Mouse (Mus musculus) embryonic facial prominence, embryonic 13.5 days (tissue): ENCODE measurements around the gene Katnb1. TPM values are rescaled to one million over a fixed set of nuclear protein-coding genes. Genes with fewer than 3 reads are reported as not detected.

Experiments
- ATAC-seq: fragments of 200-750 bp; cut with Nextera tagmentation; 2 replicates; pipeline ENCODE4 v1.8.0; 2017; ENCODE audit warnings: low read depth; ENCODE audit not compliant: insufficient number of reproducible peaks, insufficient read depth, low FRiP score, low TSS enrichment
- H3K27ac ChIP-seq: fragments of 300-500 bp; sonication (generic); 2 replicates; pipeline ENCODE4 v1.5.1; 2015; ENCODE audit warnings: moderate library complexity, mild to moderate bottlenecking, inconsistent platforms
- H3K27me3 ChIP-seq: fragments of 300-500 bp; sonication (generic); 2 replicates; pipeline ENCODE4 v1.6.1; 2015; ENCODE audit warnings: mild to moderate bottlenecking, inconsistent platforms
- H3K36me3 ChIP-seq: fragments of 300-500 bp; sonication (generic); 2 replicates; pipeline ENCODE4 v1.6.1; 2015; ENCODE audit warnings: mild to moderate bottlenecking, inconsistent platforms
- H3K4me1 ChIP-seq: fragments of 300-500 bp; sonication (generic); 2 replicates; pipeline ENCODE4 v1.6.1; 2015; ENCODE audit warnings: inconsistent platforms
- H3K4me2 ChIP-seq: fragments of 300-500 bp; sonication (generic); 2 replicates; pipeline ENCODE4 v1.6.1; 2015; ENCODE audit warnings: moderate library complexity, mild to moderate bottlenecking, inconsistent platforms
- H3K4me3 ChIP-seq: fragments of 300-500 bp; sonication (generic); 2 replicates; pipeline ENCODE4 v1.5.1; 2015; ENCODE audit warnings: mild to moderate bottlenecking, inconsistent platforms
- H3K9ac ChIP-seq: fragments of 300-500 bp; sonication (generic); 2 replicates; pipeline ENCODE4 v1.6.1; 2015; ENCODE audit warnings: mild to moderate bottlenecking, inconsistent platforms
- H3K9me3 ChIP-seq: fragments of 300-500 bp; sonication (generic); 2 replicates; pipeline ENCODE4 v1.6.1; 2016; ENCODE audit warnings: inconsistent platforms
- WGBS: fragments of 180-500 bp; shearing (Covaris S2); methylation state at CpG from one replicate; pipeline ENCODE4 v1.1.7; 2015; ENCODE audit warnings: mixed read lengths; 5-methylcytosine and 5-hydroxymethylcytosine counted together
- polyA plus RNA-seq: library from polyadenylated mRNA; unstranded; fragments of >200 nt; fragmentation: Nextera tagmentation; extraction: Ambion mirVana; gene quantifications from 2 replicates; pipeline ENCODE4 v1.2.1, GENCODE M21; 2015

The Katnb1 gene
- polyA plus RNA-seq, 1 experiment from 2014 or later: 24.7 TPM

DNA sequence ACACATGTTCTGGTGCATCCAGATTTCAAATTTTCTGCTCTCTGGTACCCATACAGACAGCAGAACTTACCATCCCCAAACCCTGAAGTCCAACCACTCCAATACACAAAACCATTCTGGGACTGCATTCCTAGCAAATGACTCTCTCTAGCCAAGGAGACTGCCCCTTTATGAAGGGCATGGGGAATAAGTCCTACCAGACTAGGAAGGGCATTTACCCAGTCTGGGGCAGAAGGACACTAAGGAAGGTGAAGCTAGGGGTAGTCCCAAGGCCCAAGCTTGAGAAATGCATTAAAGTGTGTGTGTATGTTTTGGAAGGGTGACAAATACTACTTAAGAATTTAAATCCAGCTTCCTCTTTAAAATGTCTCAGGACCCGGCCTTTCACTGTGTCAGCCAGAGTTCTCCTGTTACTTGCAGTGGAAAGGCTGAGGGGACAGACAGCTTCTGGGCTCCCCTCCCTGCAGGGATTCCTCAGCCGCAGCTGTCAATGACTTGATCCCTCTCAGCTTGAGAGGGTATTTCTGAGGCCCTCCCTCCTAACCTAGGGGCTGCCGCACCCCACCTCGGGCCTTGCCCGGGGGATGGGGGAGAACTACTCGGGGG, 60.6 kb downstream of the Katnb1 start:
- H3K27ac ChIP-seq: 0 out of 2 replicates have a peak overlapping the region, but pooled peaks have one; percentile 55
- peaks cover 3% of the 10 kb centered on the region; the same call in 1 of the 2 replicates for H3K36me3 ChIP-seq
- H3K9ac ChIP-seq: peak overlapping the region; percentile 87
- peak overlapping the region; percentile 96 for H3K4me2 ChIP-seq
- no peaks in the 10 kb centered on the region for H3K9me3 ChIP-seq
- H3K4me3 ChIP-seq: peak overlapping the region; percentile 73
- H3K27me3 ChIP-seq: peaks cover 19% of the 10 kb centered on the region
- no peak for ATAC-seq
- 0% methylated on average over 6 of the region's 6 CpGs for WGBS
- H3K4me1 ChIP-seq: peaks cover 47% of the 10 kb centered on the region

DNA sequence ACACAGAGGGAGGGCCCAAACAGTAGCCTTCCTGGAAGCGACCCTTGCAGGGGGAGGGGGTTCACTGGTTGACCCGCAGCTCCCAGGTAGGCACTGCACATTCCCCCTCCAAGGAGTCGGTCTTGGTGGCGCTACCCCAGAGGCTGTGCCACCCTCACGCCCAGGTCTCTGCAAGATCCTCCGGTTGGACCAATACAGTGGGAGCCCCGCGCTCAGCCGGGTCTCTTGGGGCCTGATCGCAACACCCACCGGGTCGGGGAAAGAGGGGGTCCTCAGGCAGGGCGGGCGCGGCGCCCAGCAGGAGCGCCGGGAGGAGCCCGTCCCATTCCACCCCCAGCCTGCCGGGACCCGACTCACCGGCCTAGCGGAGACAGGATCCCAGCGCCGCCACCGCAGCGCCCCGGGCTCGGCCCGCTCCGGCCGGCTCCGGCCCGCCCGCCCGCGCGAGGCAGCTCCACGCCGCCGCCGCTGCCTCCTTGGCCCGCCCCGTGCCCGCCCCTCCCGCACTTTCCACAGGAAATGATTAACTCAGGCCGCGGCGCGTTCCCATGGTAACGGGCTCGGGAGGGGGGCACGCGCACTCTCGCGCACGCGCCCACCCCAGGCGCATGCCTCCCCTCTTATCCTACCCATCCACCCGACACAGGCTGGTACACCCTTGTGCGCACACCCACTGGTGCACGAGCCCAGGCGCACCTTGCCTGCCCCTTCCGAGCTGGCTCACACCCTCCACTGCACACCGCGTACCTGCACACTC, 61.3 kb downstream of the Katnb1 start:
- Histone ChIP-seq H3K27ac (0 out of 2 replicates have a peak overlapping the region, but pooled peaks have one; percentile 72), H3K9me3 (no peaks in the 10 kb centered on the region), H3K27me3 (peaks cover 12% of the 10 kb centered on the region), H3K4me2 (peak overlapping the region; percentile 96), H3K4me3 (peak overlapping the region; percentile 73), H3K36me3 (no peaks in the 10 kb centered on the region), H3K4me1 (peaks cover 44% of the 10 kb centered on the region), H3K9ac (peak overlapping the region; percentile 87)
- under 1% methylated on average over 54 of the region's 66 CpGs for WGBS
- peak; percentile 40; the same call in 1 of the 2 replicates for ATAC-seq

DNA sequence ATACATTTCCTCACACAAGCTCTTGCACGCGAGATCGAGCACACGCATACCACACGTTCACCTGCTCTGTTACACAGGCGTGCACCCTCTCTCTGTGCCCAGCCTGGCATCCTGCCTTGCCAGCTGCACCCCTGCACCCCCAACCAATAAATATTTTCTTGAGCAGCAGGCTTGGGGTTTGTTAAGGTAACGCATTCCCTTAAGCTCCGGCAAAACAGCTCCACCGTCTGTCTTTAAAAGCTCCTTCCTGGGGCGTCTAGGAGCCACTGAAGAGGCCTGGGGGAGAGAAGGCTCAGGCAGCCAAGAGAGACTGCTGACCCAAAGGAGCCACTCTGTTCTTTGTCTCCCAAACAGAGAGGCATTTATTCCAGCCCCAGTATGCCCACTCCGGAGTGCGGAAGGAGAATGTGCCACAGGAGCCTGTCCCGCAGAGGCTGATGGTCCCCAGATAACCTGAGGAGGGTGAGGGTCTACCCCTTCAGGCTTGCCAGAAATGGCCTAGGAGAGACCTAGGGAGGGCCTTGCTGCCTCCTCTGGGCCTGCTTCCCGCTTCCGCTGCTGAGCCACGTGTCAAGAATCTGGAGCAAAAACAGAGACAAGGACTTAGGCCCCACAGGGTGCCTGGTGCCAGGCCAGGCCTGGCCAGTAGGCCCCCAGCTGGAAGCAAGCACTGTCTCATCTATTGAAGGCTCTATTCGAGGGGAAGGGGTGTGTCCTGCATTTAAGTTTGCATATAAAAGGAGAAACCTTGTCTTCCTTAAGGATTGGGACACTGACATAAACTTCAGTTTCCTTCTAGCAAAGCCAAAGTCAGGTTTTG, 62.2 kb downstream of the Katnb1 start:
- no peaks in the 10 kb centered on the region for H3K36me3 ChIP-seq
- H3K4me2 ChIP-seq: peak overlapping the region; percentile 96
- H3K4me1 ChIP-seq: peaks cover 35% of the 10 kb centered on the region
- peak overlapping the region; percentile 87 for H3K9ac ChIP-seq
- no peak for ATAC-seq
- H3K27ac ChIP-seq: peak overlapping the region; percentile 72
- WGBS: 19% methylated on average over 17 of the region's 17 CpGs
- peaks cover 3% of the 10 kb centered on the region; the same call in 1 of the 2 replicates for H3K27me3 ChIP-seq
- H3K4me3 ChIP-seq: peak overlapping the region; percentile 73
- H3K9me3 ChIP-seq: no peaks in the 10 kb centered on the region

DNA sequence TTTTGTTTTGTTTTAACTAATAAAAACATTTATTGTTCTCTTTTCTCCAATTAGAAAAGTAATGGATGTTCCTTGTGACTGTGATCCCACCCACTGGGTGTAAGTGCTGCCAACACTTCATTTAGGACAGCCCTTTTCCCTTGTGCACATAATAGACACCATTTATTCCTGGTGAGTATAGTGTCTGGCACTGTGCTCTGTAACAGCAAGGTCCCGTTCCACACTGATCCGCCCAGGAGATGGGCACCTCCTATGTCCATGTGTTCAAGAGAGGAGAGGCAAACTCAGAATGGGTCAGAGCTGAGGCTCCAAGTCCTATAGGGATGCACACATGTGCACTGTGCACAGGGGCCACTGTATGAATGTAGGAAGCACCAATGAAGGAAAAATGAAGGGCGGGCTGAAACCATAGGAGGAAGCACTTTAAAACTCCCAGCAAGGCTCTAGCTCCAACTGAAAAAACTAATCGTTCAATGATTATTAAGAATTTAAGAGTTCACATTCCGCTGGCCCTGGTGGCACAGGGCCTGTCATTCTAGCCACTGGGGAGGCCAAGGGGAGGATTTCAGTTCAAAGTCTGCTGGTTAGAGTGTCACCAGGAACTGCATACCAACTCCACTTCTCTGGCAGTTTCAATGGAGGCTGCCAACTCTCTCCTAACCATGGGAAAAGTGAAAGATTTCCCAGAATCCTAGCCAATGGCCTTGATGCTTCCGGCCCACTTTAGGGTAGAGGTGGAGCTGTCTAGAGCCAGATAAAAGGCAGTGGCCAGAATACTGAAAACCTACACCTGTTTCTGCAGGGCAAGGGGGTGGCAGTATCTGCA, 63.0 kb downstream of the Katnb1 start:
- WGBS: 72% methylated on average over 6 of the region's 6 CpGs
- H3K4me1 ChIP-seq: peaks cover 28% of the 10 kb centered on the region
- no peaks in the 10 kb centered on the region for H3K9me3 ChIP-seq
- no peak for ATAC-seq
- H3K9ac ChIP-seq: no peak overlapping the region
- no peak overlapping the region for H3K4me3 ChIP-seq
- H3K36me3 ChIP-seq: no peaks in the 10 kb centered on the region
- H3K27ac ChIP-seq: no peak overlapping the region
- no peaks in the 10 kb centered on the region for H3K27me3 ChIP-seq
- no peak overlapping the region for H3K4me2 ChIP-seq

DNA sequence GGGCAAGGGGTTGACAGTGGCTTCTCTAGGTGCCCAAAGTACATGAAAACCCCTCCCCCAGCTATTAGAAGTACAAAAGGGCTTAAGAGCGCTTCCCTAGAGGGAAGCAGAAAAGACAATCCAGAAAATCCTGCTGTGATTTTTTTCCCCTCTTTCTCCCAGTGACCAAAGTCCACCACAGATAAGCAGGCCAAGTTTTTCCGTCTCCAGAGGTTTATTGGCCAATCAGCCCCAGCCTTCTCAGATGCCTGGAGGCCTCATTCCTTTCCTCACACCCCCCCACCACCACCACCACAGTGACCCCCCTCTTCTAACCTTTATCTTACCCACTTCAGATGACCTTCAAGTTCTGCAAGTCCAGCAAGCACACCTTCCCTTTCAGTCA, 63.6 kb downstream of the Katnb1 start:
- no peak for ATAC-seq
- no peak overlapping the region for H3K4me3 ChIP-seq
- no peak overlapping the region for H3K4me2 ChIP-seq
- peaks cover 28% of the 10 kb centered on the region for H3K4me1 ChIP-seq
- no peaks in the 10 kb centered on the region for H3K9me3 ChIP-seq
- H3K9ac ChIP-seq: no peak overlapping the region
- WGBS: 51% methylated on average over 2 of the region's 2 CpGs
- H3K27me3 ChIP-seq: no peaks in the 10 kb centered on the region
- no peak overlapping the region for H3K27ac ChIP-seq
- no peaks in the 10 kb centered on the region for H3K36me3 ChIP-seq

DNA sequence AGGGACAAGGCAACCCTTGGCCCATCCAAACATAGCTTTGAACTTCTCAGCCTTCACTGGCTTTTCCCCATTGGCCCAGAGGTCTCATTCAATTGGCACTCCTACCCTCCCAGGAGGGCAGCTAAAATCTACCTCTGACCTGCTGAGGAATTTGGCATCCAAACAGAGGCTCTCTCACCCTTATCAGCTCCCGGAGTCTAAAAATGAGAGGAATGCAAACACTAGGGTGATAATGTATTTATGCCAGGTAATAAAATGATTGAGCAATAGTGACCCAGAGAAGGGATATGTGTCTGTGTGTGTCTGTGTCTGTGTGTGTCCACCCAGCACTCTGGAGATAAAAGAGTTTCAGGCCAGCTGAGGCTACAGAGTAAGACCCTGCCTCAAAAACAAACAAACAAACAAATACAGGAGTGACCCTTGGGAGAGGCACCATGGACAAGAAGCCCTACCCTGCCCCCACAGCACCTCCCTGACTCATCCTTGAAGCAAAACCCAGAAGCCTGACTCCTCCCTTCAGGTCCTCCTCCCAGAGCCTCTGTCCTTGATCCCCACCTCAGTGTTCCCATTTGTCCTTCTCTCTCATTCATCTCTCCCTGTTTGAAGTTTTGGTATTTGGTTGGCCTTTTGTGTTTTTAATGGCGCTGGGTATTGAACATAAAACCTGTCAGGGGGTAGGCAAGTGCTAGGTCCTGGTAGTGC, 65.2 kb downstream of the Katnb1 start:
- 80% methylated on average over 2 of the region's 2 CpGs for WGBS
- Histone ChIP-seq H3K27me3 (no peaks in the 10 kb centered on the region; the same call in 1 of the 2 replicates), H3K36me3 (no peaks in the 10 kb centered on the region), H3K4me3 (no peak overlapping the region), H3K4me1 (peaks cover 20% of the 10 kb centered on the region), H3K4me2 (no peak overlapping the region), H3K9me3 (no peaks in the 10 kb centered on the region), H3K27ac (no peak overlapping the region), H3K9ac (no peak overlapping the region)
- ATAC-seq: no peak

DNA sequence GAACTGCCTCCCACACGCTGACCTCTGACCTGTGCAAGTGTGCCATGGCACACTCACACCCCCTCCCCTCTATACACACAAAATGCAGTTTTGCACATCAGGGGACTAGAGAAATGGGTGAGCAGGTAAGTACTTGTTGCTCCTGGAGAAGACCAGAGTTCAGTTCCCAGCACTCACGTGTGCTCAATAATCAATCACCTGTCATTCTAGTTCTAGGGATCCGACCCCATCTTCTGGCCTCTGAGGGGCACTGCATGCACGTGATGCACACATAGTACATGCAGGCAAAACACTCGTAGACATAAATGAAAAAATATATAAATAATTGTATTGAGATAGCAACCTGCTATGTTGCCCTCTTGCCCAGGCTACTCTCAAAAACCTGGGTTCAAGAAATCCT, 65.9 kb downstream of the Katnb1 start:
- no peaks in the 10 kb centered on the region; the same call in 1 of the 2 replicates for H3K27me3 ChIP-seq
- H3K9ac ChIP-seq: no peak overlapping the region
- peaks cover 13% of the 10 kb centered on the region for H3K4me1 ChIP-seq
- H3K4me2 ChIP-seq: no peak overlapping the region
- no peaks in the 10 kb centered on the region for H3K9me3 ChIP-seq
- no peak for ATAC-seq
- no peaks in the 10 kb centered on the region for H3K36me3 ChIP-seq
- WGBS: 86% methylated on average over 5 of the region's 5 CpGs
- no peak overlapping the region for H3K4me3 ChIP-seq
- H3K27ac ChIP-seq: no peak overlapping the region

DNA sequence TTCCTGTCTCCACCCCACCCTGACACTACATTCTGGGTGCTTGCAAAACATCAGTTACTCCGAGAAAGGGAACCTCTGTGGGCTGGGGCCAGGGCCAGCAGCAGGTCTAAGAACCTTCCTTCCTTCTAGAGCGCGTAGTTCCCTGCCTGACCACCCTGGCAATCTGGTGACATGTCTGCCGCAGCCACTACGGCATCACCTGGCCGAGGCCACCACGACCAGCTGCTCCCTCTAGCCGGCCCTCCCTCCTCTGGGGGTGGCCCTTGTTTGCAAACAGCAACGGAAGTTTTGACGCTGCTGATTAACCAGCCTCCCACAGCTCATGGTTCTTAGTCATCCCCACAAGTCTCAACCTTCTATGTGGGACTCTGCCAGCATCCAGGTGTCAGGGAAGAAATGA, 68.4 kb downstream of the Katnb1 start:
- Histone ChIP-seq H3K27ac (no peak overlapping the region), H3K9ac (no peak overlapping the region), H3K4me1 (no peaks in the 10 kb centered on the region), H3K4me2 (no peak overlapping the region), H3K36me3 (no peaks in the 10 kb centered on the region), H3K27me3 (no peaks in the 10 kb centered on the region; the same call in 1 of the 2 replicates), H3K9me3 (no peaks in the 10 kb centered on the region), H3K4me3 (no peak overlapping the region)
- 51% methylated on average over 10 of the region's 10 CpGs for WGBS
- no peak for ATAC-seq

DNA sequence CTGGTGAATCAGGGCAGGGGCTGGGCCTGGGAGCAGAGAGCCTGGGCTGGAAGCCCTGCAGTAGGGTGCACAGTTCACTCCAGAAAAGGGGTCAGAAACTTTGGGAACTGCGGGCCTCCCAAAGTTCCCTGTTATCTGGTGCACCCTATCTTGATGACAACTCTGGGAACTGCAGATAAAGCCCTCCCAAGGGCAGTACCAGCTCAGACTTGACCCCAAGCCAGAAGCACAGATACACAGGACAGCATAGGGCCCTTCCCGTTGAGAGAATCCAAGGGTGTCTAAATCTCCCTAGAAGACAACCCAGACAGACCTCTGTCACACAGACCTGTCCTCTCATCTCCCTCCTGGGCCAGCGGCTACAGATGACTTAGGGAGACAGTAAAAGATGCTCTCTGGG, 69.6 kb downstream of the Katnb1 start:
- Histone ChIP-seq H3K27ac (no peak overlapping the region), H3K36me3 (no peaks in the 10 kb centered on the region), H3K27me3 (no peaks in the 10 kb centered on the region; the same call in 1 of the 2 replicates), H3K4me2 (no peak overlapping the region), H3K9me3 (no peaks in the 10 kb centered on the region), H3K4me3 (no peak overlapping the region), H3K9ac (no peak overlapping the region), H3K4me1 (no peaks in the 10 kb centered on the region; the same call in 1 of the 2 replicates)
- WGBS: 88% methylated on average over 3 of the region's 3 CpGs
- ATAC-seq: no peak
